Mouse (Mus musculus) liver, embryonic 16.5 days (tissue): ENCODE data around the gene Gm45234. TPM values are rescaled to one million over a fixed set of nuclear protein-coding genes. Genes with fewer than 3 reads are reported as not detected.

Experiments used
- ATAC-seq: fragments of 200-750 bp; cut with Nextera tagmentation; 2 replicates; pipeline ENCODE4 v1.8.0; 2017; ENCODE audit warnings: low read depth, mild to moderate bottlenecking, moderate number of reproducible peaks, moderate library complexity
- H3K27ac ChIP-seq: fragments of 300-500 bp; sonication (generic); 2 replicates; pipeline ENCODE4 v1.5.1; 2014; ENCODE audit warnings: mild to moderate bottlenecking, low read length
- H3K27me3 ChIP-seq: fragments of 300-500 bp; sonication (generic); 2 replicates; pipeline ENCODE4 v1.6.1; 2014; ENCODE audit warnings: low read depth, low read length, mixed read lengths; ENCODE audit not compliant: control insufficient read depth, insufficient read depth
- H3K36me3 ChIP-seq: fragments of 300-500 bp; sonication (generic); 2 replicates; pipeline ENCODE4 v1.6.1; 2014; ENCODE audit warnings: mild to moderate bottlenecking; ENCODE audit not compliant: control insufficient read depth, insufficient read depth
- H3K4me1 ChIP-seq: fragments of 300-500 bp; sonication (generic); 2 replicates; pipeline ENCODE4 v1.6.1; 2014; ENCODE audit warnings: low read depth, low read length, mixed read lengths; ENCODE audit not compliant: control insufficient read depth
- H3K4me2 ChIP-seq: fragments of 300-500 bp; sonication (generic); 2 replicates; pipeline ENCODE4 v1.6.1; 2014; ENCODE audit warnings: low read depth, low read length, mixed read lengths
- H3K4me3 ChIP-seq: fragments of 300-500 bp; sonication (generic); 2 replicates; pipeline ENCODE4 v1.5.1; 2014; ENCODE audit warnings: low read depth, mild to moderate bottlenecking, low read length
- H3K9ac ChIP-seq: fragments of 300-500 bp; sonication (generic); 2 replicates; pipeline ENCODE4 v1.6.1; 2014; ENCODE audit warnings: low read depth, low read length
- H3K9me3 ChIP-seq: fragments of 300-500 bp; sonication (generic); replicated peaks from 2 replicates; pipeline ENCODE4 v1.6.1; 2016; ENCODE audit warnings: low read length; ENCODE audit not compliant: control insufficient read depth
- WGBS: fragments of 180-500 bp; shearing (Covaris S2); extraction: QIAGEN DNeasy Blood & Tissue Kit; methylation state at CpG from one replicate; pipeline ENCODE4 v1.1.7; 2014; ENCODE audit not compliant: insufficient replicate concordance; 5-methylcytosine and 5-hydroxymethylcytosine counted together
- microRNA counts: library from miRNA; unstranded; fragments of <30 nt; microRNA quantifications from one replicate; lab custom pipeline; 2016
- microRNA-seq: library from miRNA; unstranded; fragments of <30 nt; microRNA quantifications from one replicate; pipeline ENCODE4, GENCODE M21; 2016
- polyA plus RNA-seq: library from polyadenylated mRNA; unstranded; fragments of >200 nt; fragmentation: Nextera tagmentation; extraction: Ambion mirVana; gene quantifications from 2 replicates; pipeline ENCODE4 v1.2.1, GENCODE M21; 2015

Gene Gm45234
- polyA plus RNA-seq, 1 experiment from 2014 or later, result not detected

DNA sequence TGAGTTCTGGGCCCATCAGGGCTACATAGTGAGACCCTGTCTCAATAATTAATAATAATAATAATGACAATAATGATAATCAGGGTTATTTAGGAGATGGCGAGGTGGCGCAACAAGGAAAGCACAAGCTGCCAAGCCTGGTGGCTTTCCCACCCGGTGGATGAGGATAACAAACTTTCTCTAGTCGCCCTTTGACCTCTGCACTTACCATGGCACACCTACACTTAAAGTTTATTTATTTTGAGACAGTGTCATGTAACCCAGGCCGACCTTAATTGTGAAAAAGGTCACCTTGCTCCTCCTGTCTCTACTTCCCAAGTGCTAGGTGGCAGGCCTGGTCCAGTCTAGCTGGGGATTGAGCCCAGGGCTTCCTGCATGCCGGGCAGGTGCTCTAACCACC, 57.1 kb downstream of the Gm45234 start:
- Histone ChIP-seq H3K9me3 (no peaks in the 10 kb centered on the region), H3K9ac (no peak overlapping the region), H3K27me3 (no peaks in the 10 kb centered on the region), H3K4me1 (peaks cover 4% of the 10 kb centered on the region), H3K4me2 (no peak overlapping the region), H3K4me3 (no peak overlapping the region), H3K27ac (no peak overlapping the region), H3K36me3 (peaks cover 46% of the 10 kb centered on the region)
- no peak for ATAC-seq
- 69% methylated on average over 6 of the region's 6 CpGs for WGBS

DNA sequence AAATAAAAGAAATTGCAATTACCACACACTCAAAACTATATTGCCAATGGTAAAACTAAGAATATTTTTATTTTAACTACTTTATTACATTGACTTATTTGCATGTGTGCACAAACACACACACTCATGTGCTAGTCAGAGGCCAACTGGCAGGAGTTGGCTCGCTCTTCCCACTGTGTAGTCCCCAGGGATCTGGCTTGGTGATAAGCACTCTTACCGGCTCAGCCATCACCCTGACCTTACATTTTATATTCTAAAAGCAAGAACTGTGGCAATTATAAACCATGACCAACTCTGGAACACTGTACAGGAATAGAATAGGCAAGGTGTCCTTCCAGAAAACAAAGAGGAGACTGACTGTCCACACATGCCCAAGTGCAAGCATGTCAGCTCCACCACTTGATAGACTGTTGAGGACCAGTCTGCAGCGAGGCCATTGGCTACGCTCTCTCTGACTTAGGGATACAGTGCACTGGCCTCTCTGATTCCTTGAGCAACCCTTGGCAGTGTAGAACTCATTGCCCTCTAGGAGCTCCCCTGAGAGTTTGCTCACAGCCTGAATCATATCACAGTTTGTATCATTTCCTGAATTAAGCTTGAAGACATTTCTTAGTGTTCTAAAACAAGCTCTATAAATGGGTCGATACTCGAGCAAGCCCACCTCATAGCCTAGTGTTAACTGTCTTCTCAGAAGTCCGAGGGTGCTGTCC, 59.2 kb downstream of the Gm45234 start:
- peaks cover 26% of the 10 kb centered on the region for H3K36me3 ChIP-seq
- 81% methylated on average over 7 of the region's 7 CpGs for WGBS

DNA sequence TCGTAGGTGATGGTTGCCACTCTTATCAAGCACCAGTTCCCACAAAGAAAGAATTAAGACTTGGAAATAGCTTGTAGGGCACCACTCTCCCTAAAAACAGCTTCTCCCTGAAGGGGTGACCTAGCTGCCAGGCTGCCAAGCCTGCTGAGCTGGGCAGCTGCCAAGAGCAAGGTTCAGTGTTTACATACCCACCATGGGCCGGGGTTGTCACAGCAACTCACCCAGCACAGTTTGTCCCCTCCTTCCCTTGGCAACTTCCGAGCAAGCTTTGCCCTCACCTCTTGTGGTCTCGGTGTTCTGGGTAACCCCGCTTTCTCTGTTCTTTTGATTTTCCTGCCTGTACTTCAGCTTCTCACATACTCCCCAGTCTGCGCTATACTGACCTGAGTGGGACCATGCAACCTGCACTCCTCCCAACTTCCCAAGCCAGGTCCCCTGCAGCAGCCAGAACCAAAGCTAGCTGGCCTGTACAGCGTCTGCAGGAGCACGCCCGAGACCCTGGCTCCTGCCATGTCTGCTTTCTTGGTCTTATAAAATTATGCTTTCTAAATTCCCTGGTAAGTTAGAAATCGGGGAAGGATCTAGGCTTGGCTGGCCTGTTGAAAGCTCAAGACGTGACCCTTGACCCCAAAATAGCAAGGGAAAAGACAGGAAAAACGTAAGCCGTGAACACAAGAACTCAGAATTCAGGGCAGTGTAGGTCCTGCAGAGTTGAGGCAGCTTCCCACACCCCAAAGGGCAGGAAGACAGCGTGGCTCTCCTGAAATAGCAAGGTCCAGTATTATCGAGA, 61.5 kb downstream of the Gm45234 start:
- no peak overlapping the region for H3K27ac ChIP-seq
- H3K27me3 ChIP-seq, result no peaks in the 10 kb centered on the region
- no peak overlapping the region for H3K9ac ChIP-seq
- ATAC-seq, result peak; percentile 40; the same call in 1 of the 2 replicates
- H3K9me3 ChIP-seq, result no peaks in the 10 kb centered on the region
- no peak overlapping the region for H3K4me3 ChIP-seq
- H3K4me1 ChIP-seq, result peaks cover 13% of the 10 kb centered on the region
- no peak overlapping the region for H3K4me2 ChIP-seq
- 77% methylated on average over 15 of the region's 15 CpGs for WGBS
- peaks cover 9% of the 10 kb centered on the region for H3K36me3 ChIP-seq

More for the DNA sequence above, 59.2 kb downstream of the Gm45234 start:
- no peaks in the 10 kb centered on the region for H3K9me3 ChIP-seq
- no peak overlapping the region for H3K4me3 ChIP-seq
- no peak overlapping the region for H3K27ac ChIP-seq
- no peak overlapping the region for H3K9ac ChIP-seq
- no peaks in the 10 kb centered on the region for H3K27me3 ChIP-seq
- no peak overlapping the region for H3K4me2 ChIP-seq
- ATAC-seq, result no peak
- peaks cover 11% of the 10 kb centered on the region for H3K4me1 ChIP-seq

DNA sequence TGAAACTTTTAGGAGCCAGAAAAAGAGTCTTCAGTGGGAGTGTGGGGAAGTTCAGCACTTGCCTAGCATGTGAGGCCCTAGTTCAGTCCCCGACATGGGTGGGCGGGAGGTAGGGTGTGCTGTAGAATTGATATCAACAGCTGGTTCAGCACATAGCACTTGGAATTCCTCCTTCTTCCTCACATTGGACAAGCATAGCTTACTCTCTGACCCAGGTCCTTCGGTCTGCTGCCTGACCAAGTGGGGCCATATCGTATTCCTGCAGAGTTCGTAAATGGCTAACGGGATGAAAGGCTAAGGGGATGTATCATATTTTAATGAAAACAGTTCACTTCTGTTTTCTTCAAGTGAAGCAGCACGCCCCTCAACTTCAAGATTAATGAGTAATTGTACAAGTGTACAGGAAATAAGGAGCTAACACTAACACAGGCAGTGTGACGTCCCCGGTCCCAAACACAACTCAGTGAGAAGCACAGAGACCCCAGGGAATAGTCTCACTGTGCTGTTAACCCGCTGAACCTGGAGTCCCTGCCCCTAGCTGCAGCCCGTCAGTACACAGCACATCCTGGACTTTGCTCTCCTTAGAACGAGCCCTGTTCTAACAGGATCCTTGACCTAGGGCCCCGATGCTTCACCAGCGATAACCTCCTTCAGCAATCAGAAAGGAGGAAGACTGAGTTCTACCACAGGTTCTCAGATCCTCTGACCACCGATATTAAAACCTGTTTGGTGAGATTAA, 62.4 kb downstream of the Gm45234 start:
- WGBS, result 79% methylated on average over 15 of the region's 15 CpGs
- H3K27me3 ChIP-seq, result no peaks in the 10 kb centered on the region
- no peak overlapping the region for H3K4me2 ChIP-seq
- no peak; the same call in 1 of the 2 replicates for ATAC-seq
- no peak overlapping the region for H3K9ac ChIP-seq
- H3K4me3 ChIP-seq, result no peak overlapping the region
- peaks cover 21% of the 10 kb centered on the region for H3K4me1 ChIP-seq
- H3K36me3 ChIP-seq, result no peaks in the 10 kb centered on the region; the same call in 1 of the 2 replicates
- H3K9me3 ChIP-seq, result no peaks in the 10 kb centered on the region
- no peak overlapping the region for H3K27ac ChIP-seq

DNA sequence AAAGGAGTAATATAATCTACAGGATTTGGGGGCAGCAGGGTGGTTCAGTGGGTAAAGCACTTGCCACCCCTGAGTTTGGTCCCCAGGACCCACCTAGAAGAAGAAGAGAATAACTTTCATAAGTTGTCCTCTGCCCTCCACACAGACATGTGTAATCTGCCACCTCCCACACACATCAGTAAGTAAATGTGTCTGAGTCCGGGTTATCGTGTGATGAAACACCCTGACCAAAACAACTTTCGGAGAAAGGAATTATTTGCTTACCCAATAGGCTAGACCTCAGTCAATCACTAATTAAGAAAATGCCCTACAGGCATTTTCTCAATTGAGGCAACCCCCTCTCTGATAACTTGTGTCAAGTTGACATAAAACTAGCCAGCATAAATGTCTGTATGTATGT, 65.3 kb downstream of the Gm45234 start:
- Histone ChIP-seq H3K4me3 (no peak overlapping the region), H3K9ac (no peak overlapping the region), H3K9me3 (no peaks in the 10 kb centered on the region), H3K4me1 (peaks cover 38% of the 10 kb centered on the region), H3K27me3 (no peaks in the 10 kb centered on the region), H3K4me2 (no peak overlapping the region), H3K36me3 (no peaks in the 10 kb centered on the region; the same call in 1 of the 2 replicates), H3K27ac (peak overlapping the region; percentile 60)
- 55% methylated on average over 3 of the region's 3 CpGs for WGBS
- peak; percentile 38; the same call in 1 of the 2 replicates for ATAC-seq

MicroRNA genes within 50 kb of the gene (microRNA counts, 519-probe panel; counts per million panel counts)
- microRNA mmu-miR-141 (lab: Ali Mortazavi, UCI) (1,647 counts per million, percentile 16 among the panel's probes with 10 or more counts), microRNA mmu-miR-200c (lab: Ali Mortazavi, UCI) (2,220 counts per million, percentile 40 among the panel's probes with 10 or more counts)

Small RNAs within 50 kb of the gene (microRNA-seq; reads per million reads assigned to microRNA genes)
- gene Mir141, result 70.4 reads per million, percentile 50 among the genes with 10 or more reads in this experiment
- gene Mir200c, result 473 reads per million, percentile 69 among the genes with 10 or more reads in this experiment

Other genes starting within 250 kb of the Gm45234 start
- 26.7 and 30.1 TPM in 2 replicates for gene C1ra, start 243.6 kb downstream of the Gm45234 start, polyA plus RNA-seq
- 75.8 and 79.9 TPM in 2 replicates for gene C1s1, start 213.7 kb downstream of the Gm45234 start, polyA plus RNA-seq
- gene C1rb, start 185.7 kb downstream of the Gm45234 start, polyA plus RNA-seq, result not detected in 2 replicates
- gene C1s2, start 119.9 kb downstream of the Gm45234 start, polyA plus RNA-seq, result 0.04 TPM in 1 of 2 replicates, not detected in the other
- gene Lpcat3, start 93.0 kb downstream of the Gm45234 start, polyA plus RNA-seq, result 80.1 and 88.6 TPM in 2 replicates
- gene Emg1, start 43.8 kb downstream of the Gm45234 start, polyA plus RNA-seq, result 105 and 121 TPM in 2 replicates
- 206 and 214 TPM in 2 replicates for gene Phb2, start 43.7 kb downstream of the Gm45234 start, polyA plus RNA-seq
- gene Ptpn6, start 17.3 kb downstream of the Gm45234 start, polyA plus RNA-seq, result 38.2 and 38.3 TPM in 2 replicates
- gene Grcc10, start 14.6 kb downstream of the Gm45234 start, polyA plus RNA-seq, result 80.7 and 83.6 TPM in 2 replicates
- 1.3 and 1.7 TPM in 2 replicates for gene Atn1, start 503 bp upstream of the Gm45234 start, polyA plus RNA-seq
- 0.40 and 0.43 TPM in 2 replicates for gene Eno2, start 13.7 kb upstream of the Gm45234 start, polyA plus RNA-seq
- not detected in 2 replicates for gene Lrrc23, start 23.7 kb upstream of the Gm45234 start, polyA plus RNA-seq
- gene Spsb2, start 52.6 kb upstream of the Gm45234 start, polyA plus RNA-seq, result 8.6 and 9.1 TPM in 2 replicates
- 450 and 452 TPM in 2 replicates for gene Tpi1, start 58.3 kb upstream of the Gm45234 start, polyA plus RNA-seq
- 50.0 and 52.7 TPM in 2 replicates for gene Usp5, start 73.5 kb upstream of the Gm45234 start, polyA plus RNA-seq
- 171 and 180 TPM in 2 replicates for gene Cdca3, start 73.5 kb upstream of the Gm45234 start, polyA plus RNA-seq
- gene Gnb3, start 84.3 kb upstream of the Gm45234 start, polyA plus RNA-seq, result 0.13 and 0.31 TPM in 2 replicates
- 0.62 and 0.76 TPM in 2 replicates for gene P3h3, start 101.7 kb upstream of the Gm45234 start, polyA plus RNA-seq
- gene Gpr162, start 108.0 kb upstream of the Gm45234 start, polyA plus RNA-seq, result 0.02 TPM in 1 of 2 replicates, not detected in the other
- gene Cd4, start 132.2 kb upstream of the Gm45234 start, polyA plus RNA-seq, result 0.11 and 0.14 TPM in 2 replicates
- 0.12 and 0.15 TPM in 2 replicates for gene Lag3, start 155.7 kb upstream of the Gm45234 start, polyA plus RNA-seq
- gene Ptms, start 164.1 kb upstream of the Gm45234 start, polyA plus RNA-seq, result 42.3 and 49.6 TPM in 2 replicates
- gene Mlf2, start 175.4 kb upstream of the Gm45234 start, polyA plus RNA-seq, result 103 and 110 TPM in 2 replicates
- 44.4 and 49.6 TPM in 2 replicates for gene Cops7a, start 209.5 kb upstream of the Gm45234 start, polyA plus RNA-seq
- 0.05 and 0.11 TPM in 2 replicates for gene Pianp, start 240.7 kb upstream of the Gm45234 start, polyA plus RNA-seq